Mouse (Mus musculus): ENCODE measurements around the gene Gnao1. TPM values are rescaled to one million over a fixed set of nuclear protein-coding genes. Genes with fewer than 3 reads are reported as not detected.

The Gnao1 gene
- total RNA-seq, 1 experiment, result 1.1 TPM

DNA sequence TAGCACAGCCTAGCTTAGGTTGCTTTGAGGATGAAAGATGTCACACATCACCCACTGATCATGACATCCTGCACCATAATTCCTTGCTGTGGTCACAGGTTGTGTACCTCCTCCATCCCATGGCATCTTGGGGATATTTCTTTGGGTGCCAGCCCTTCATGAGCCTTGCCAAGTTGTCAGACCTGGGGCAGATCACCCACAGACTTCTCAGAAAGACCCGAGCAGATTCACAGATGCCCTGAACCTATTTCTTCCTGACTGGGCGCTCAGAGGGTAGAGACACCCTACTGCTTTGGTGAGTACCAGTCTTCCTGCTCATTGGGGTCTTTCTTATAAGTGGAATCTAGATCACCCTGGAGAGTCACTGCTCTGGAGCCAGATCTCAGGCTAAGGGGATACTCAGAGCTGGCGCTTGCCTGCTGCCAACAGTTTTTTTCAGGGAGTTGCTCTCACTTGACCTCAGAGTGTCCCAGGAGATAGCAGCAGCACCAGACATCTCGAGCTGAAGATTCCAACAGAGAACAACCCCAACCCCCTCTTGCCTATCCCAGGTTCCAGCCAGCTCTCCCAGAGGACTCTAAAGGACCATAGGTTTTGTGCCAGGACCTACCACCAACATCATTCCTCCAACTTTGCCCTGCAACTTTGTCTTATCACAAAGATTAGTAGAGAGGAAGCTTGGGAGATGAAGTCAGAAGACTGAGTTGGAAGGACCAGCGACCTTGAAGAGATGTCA lies 58.9 kb downstream of the Gnao1 start:
- Histone ChIP-seq H3K4me3 (ENCODE audit: insufficient read depth in 1 of 2, low read depth in 1 of 2, low read length in 2 of 2, poor library complexity in 1 of 2, severe bottlenecking in 1 of 2) (no peak overlapping the region), H3K9me3 (ENCODE audit: control insufficient read depth, insufficient read depth, low read depth, low read length) (no peaks in the 10 kb centered on the region), H3K9ac (ENCODE audit: insufficient read depth, low read depth, low read length, poor library complexity, severe bottlenecking) (no peak overlapping the region), H3K27ac (ENCODE audit: insufficient read depth, low read depth, low read length, poor library complexity, severe bottlenecking) (no peak overlapping the region), H3K4me1 (ENCODE audit: control insufficient read depth in 2 of 2, insufficient read depth in 2 of 2, low read length in 2 of 2, poor library complexity in 1 of 2) (no peaks in the 10 kb centered on the region), H3K36me3 (ENCODE audit: control insufficient read depth, insufficient read depth, low read length, poor library complexity, severe bottlenecking) (no peaks in the 10 kb centered on the region)
- in situ Hi-C loops (cut with MboI; ENCODE audit: low sequenced_read_pairs in 2 of 2, unreplicated experiment in 2 of 2), result no loop called here
- no peak for TF ChIP-seq MAFK (IDR thresholded peaks at IDR 0.05; ENCODE audit: insufficient read depth, low read depth, low read length)
- no peak for TF ChIP-seq HCFC1 (IDR thresholded peaks at IDR 0.05; ENCODE audit: borderline replicate concordance, insufficient read depth, low read length)
- TF ChIP-seq CHD2 (IDR thresholded peaks at IDR 0.05; ENCODE audit: low read depth, low read length), result no peak
- no peak for DNase-seq (ENCODE audit: low read depth, low spot score)

DNA sequence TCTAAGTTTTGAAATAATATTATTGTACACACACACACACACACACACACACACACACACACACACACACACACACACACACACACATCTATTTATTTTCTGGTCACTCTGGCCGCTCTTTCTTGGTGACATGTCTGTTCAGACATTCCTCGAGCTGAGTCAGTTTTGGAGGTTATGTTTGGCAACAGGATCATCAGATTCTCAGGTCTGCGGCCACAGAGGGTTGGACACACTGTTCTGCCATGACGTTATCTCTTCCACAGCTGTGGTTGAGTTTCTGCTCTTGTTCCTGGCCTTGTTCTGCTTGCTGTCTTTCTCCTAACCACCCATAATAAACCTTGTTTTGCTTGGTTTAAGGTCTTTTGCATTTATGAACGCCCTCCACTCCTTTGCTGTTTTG lies 61.5 kb downstream of the Gnao1 start:
- no peaks in the 10 kb centered on the region for H3K36me3 ChIP-seq (ENCODE audit: control insufficient read depth, insufficient read depth, low read length, poor library complexity, severe bottlenecking)
- no peak overlapping the region for H3K4me3 ChIP-seq (ENCODE audit: insufficient read depth in 1 of 2, low read depth in 1 of 2, low read length in 2 of 2, poor library complexity in 1 of 2, severe bottlenecking in 1 of 2)
- no peak overlapping the region for H3K27ac ChIP-seq (ENCODE audit: insufficient read depth, low read depth, low read length, poor library complexity, severe bottlenecking)
- no peak for DNase-seq (ENCODE audit: low read depth, low spot score)
- no peaks in the 10 kb centered on the region for H3K9me3 ChIP-seq (ENCODE audit: control insufficient read depth, insufficient read depth, low read depth, low read length)
- TF ChIP-seq MAFK (IDR thresholded peaks at IDR 0.05; ENCODE audit: insufficient read depth, low read depth, low read length), result no peak
- TF ChIP-seq ZC3H11A (IDR thresholded peaks at IDR 0.05; ENCODE audit: borderline replicate concordance, low read depth, low read length), result no peak
- no peak for TF ChIP-seq CHD2 (IDR thresholded peaks at IDR 0.05; ENCODE audit: low read depth, low read length)
- TF ChIP-seq ZNF384 (IDR thresholded peaks at IDR 0.05; ENCODE audit: low read depth, low read length), result no peak
- no peak for TF ChIP-seq HCFC1 (IDR thresholded peaks at IDR 0.05; ENCODE audit: borderline replicate concordance, insufficient read depth, low read length)
- in situ Hi-C loops (cut with MboI; ENCODE audit: low sequenced_read_pairs in 2 of 2, unreplicated experiment in 2 of 2), result no loop called here
- no peak overlapping the region for H3K9ac ChIP-seq (ENCODE audit: insufficient read depth, low read depth, low read length, poor library complexity, severe bottlenecking)
- H3K4me1 ChIP-seq (ENCODE audit: control insufficient read depth in 2 of 2, insufficient read depth in 2 of 2, low read length in 2 of 2, poor library complexity in 1 of 2), result no peaks in the 10 kb centered on the region

DNA sequence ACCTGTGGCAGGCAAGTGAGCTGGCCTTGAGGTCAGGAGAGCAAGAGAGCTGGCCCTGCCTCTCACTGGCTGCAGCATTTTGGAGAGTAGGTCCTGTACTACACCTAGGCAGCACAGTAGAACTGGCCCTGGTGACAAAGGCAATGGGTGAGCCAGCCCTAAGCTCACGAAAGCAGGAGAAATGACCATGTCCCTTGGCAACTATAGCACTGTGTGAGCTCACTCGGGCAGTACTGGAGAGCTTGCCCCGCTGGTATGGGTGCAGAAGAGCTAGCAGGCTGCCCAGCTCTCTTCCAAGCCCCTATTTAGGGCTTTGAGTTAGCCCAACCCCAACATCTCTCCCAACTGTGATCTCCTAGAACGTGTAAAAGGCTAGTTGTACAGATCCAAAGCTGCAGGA lies 68.6 kb downstream of the Gnao1 start:
- no peak overlapping the region for H3K27ac ChIP-seq (ENCODE audit: insufficient read depth, low read depth, low read length, poor library complexity, severe bottlenecking)
- H3K9me3 ChIP-seq (ENCODE audit: control insufficient read depth, insufficient read depth, low read depth, low read length), result no peaks in the 10 kb centered on the region
- no peaks in the 10 kb centered on the region for H3K4me1 ChIP-seq (ENCODE audit: control insufficient read depth in 2 of 2, insufficient read depth in 2 of 2, low read length in 2 of 2, poor library complexity in 1 of 2)
- TF ChIP-seq CHD2 (IDR thresholded peaks at IDR 0.05; ENCODE audit: low read depth, low read length) (no peak), ZNF384 (IDR thresholded peaks at IDR 0.05; ENCODE audit: low read depth, low read length) (no peak), MAFK (IDR thresholded peaks at IDR 0.05; ENCODE audit: insufficient read depth, low read depth, low read length) (no peak), ZC3H11A (IDR thresholded peaks at IDR 0.05; ENCODE audit: borderline replicate concordance, low read depth, low read length) (no peak), HCFC1 (IDR thresholded peaks at IDR 0.05; ENCODE audit: borderline replicate concordance, insufficient read depth, low read length) (no peak)
- no peak overlapping the region for H3K9ac ChIP-seq (ENCODE audit: insufficient read depth, low read depth, low read length, poor library complexity, severe bottlenecking)
- no peaks in the 10 kb centered on the region for H3K36me3 ChIP-seq (ENCODE audit: control insufficient read depth, insufficient read depth, low read length, poor library complexity, severe bottlenecking)
- H3K4me3 ChIP-seq (ENCODE audit: insufficient read depth in 1 of 2, low read depth in 1 of 2, low read length in 2 of 2, poor library complexity in 1 of 2, severe bottlenecking in 1 of 2), result no peak overlapping the region
- no peak for DNase-seq (ENCODE audit: low read depth, low spot score)
- in situ Hi-C loops (cut with MboI; ENCODE audit: low sequenced_read_pairs in 2 of 2, unreplicated experiment in 2 of 2), result no loop called here

- no peak for DNase-seq (ENCODE audit: low read depth, low spot score)
- Histone ChIP-seq H3K4me1 (ENCODE audit: control insufficient read depth in 2 of 2, insufficient read depth in 2 of 2, low read length in 2 of 2, poor library complexity in 1 of 2) (no peaks in the 10 kb centered on the region), H3K27ac (ENCODE audit: insufficient read depth, low read depth, low read length, poor library complexity, severe bottlenecking) (no peak overlapping the region), H3K9me3 (ENCODE audit: control insufficient read depth, insufficient read depth, low read depth, low read length) (no peaks in the 10 kb centered on the region), H3K9ac (ENCODE audit: insufficient read depth, low read depth, low read length, poor library complexity, severe bottlenecking) (no peak overlapping the region), H3K36me3 (ENCODE audit: control insufficient read depth, insufficient read depth, low read length, poor library complexity, severe bottlenecking) (no peaks in the 10 kb centered on the region), H3K4me3 (ENCODE audit: insufficient read depth in 1 of 2, low read depth in 1 of 2, low read length in 2 of 2, poor library complexity in 1 of 2, severe bottlenecking in 1 of 2) (no peak overlapping the region)
- in situ Hi-C loops (cut with MboI; ENCODE audit: low sequenced_read_pairs in 2 of 2, unreplicated experiment in 2 of 2), result no loop called here
- TF ChIP-seq ZC3H11A (IDR thresholded peaks at IDR 0.05; ENCODE audit: borderline replicate concordance, low read depth, low read length), result no peak
- no peak for TF ChIP-seq MAFK (IDR thresholded peaks at IDR 0.05; ENCODE audit: insufficient read depth, low read depth, low read length)
- no peak for TF ChIP-seq CHD2 (IDR thresholded peaks at IDR 0.05; ENCODE audit: low read depth, low read length)
- no peak for TF ChIP-seq ZNF384 (IDR thresholded peaks at IDR 0.05; ENCODE audit: low read depth, low read length)
- TF ChIP-seq HCFC1 (IDR thresholded peaks at IDR 0.05; ENCODE audit: borderline replicate concordance, insufficient read depth, low read length), result no peak
Measured at GRCm38 (mm10) chr8:93879966-93880365, 70.2 kb downstream of the Gnao1 start.

Measured in ES-E14 (cell line).